Mouse (Mus musculus) heart, embryonic 14.5 days (tissue): Measurements from ENCODE around the gene Cs. TPM values are rescaled to one million over a fixed set of nuclear protein-coding genes. Genes with fewer than 3 reads are reported as not detected.

ENCODE experiments used
- ATAC-seq: fragments of 200-750 bp; cut with Nextera tagmentation; 2 replicates; pipeline ENCODE4 v1.8.0; 2017; ENCODE audit warnings: low read depth, moderate TSS enrichment; ENCODE audit not compliant: insufficient number of reproducible peaks, insufficient read depth, low FRiP score
- H3K27ac ChIP-seq, 2 experiments: fragments of 200-500 bp in 1 of 2; fragments of 300-500 bp in 1 of 2; sonication (generic) in 1 of 2; replicated peaks in 1 of 2; 2 replicates each; pipeline ENCODE4 v1.5.1; 2012 to 2014; ENCODE audit warnings: low read depth in 2 of 2, low read length in 2 of 2, control low read depth in 1 of 2, mild to moderate bottlenecking in 1 of 2, mixed read lengths in 1 of 2; ENCODE audit not compliant: control insufficient read depth in 1 of 2, insufficient read depth in 1 of 2
- H3K27me3 ChIP-seq: fragments of 300-500 bp; sonication (generic); 2 replicates; pipeline ENCODE4 v1.6.1; 2014; ENCODE audit warnings: mild to moderate bottlenecking, low read length, control low read depth; ENCODE audit not compliant: control insufficient read depth, insufficient read depth
- H3K36me3 ChIP-seq: fragments of 300-500 bp; sonication (generic); 2 replicates; pipeline ENCODE4 v1.6.1; 2014; ENCODE audit warnings: mild to moderate bottlenecking, control low read depth, low read length, mixed read lengths; ENCODE audit not compliant: control insufficient read depth, insufficient read depth
- H3K4me1 ChIP-seq, 2 experiments: fragments of 200-500 bp in 1 of 2; fragments of 300-500 bp in 1 of 2; sonication (generic) in 1 of 2; 2 replicates each; pipeline ENCODE4 v1.6.1; 2012 to 2014; ENCODE audit warnings: low read length in 2 of 2, control low read depth in 1 of 2, mixed read lengths in 1 of 2; ENCODE audit not compliant: control insufficient read depth in 2 of 2, insufficient read depth in 2 of 2
- H3K4me2 ChIP-seq: fragments of 300-500 bp; sonication (generic); 2 replicates; pipeline ENCODE4 v1.6.1; 2014; ENCODE audit warnings: mild to moderate bottlenecking, low read length
- H3K4me3 ChIP-seq, 2 experiments: fragments of 200-500 bp in 1 of 2; fragments of 300-500 bp in 1 of 2; sonication (generic) in 1 of 2; 2 replicates each; pipeline ENCODE4 v1.5.1; 2012 to 2014; ENCODE audit warnings: low read length in 2 of 2, mild to moderate bottlenecking in 2 of 2, control low read depth in 1 of 2, low read depth in 1 of 2, moderate library complexity in 1 of 2; ENCODE audit not compliant: control insufficient read depth in 1 of 2, insufficient read depth in 1 of 2
- H3K9ac ChIP-seq: fragments of 300-500 bp; sonication (generic); 2 replicates; pipeline ENCODE4 v1.6.1; 2014; ENCODE audit warnings: mild to moderate bottlenecking, low read length
- H3K9me3 ChIP-seq: fragments of 300-500 bp; sonication (generic); 2 replicates; pipeline ENCODE4 v1.6.1; 2016; ENCODE audit warnings: low read length, control low read depth; ENCODE audit not compliant: control insufficient read depth
- WGBS: fragments of 180-500 bp; shearing (Covaris S2); extraction: QIAGEN DNeasy Blood & Tissue Kit; methylation state at CpG from one replicate; pipeline ENCODE4 v1.1.7; 2014; 5-methylcytosine and 5-hydroxymethylcytosine counted together
- microRNA-seq: library from miRNA; unstranded; fragments of <30 nt; microRNA quantifications from one replicate; pipeline ENCODE4, GENCODE M21; 2016
- polyA plus RNA-seq: library from polyadenylated mRNA; unstranded; fragments of >200 nt; fragmentation: Nextera tagmentation; extraction: Ambion mirVana; gene quantifications from 2 replicates; pipeline ENCODE4 v1.2.1, GENCODE M21; 2014

Gene Cs
- polyA plus RNA-seq, 1 experiment from 2014 or later: 493 TPM

- Histone ChIP-seq H3K9ac (peak overlapping the region; percentile 73), H3K4me2 (peak overlapping the region; percentile 94), H3K27me3 (no peaks in the 10 kb centered on the region), H3K36me3 (peaks cover 48% of the 10 kb centered on the region), H3K27ac (peak overlapping the region; percentile 68 to 92), H3K9me3 (no peaks in the 10 kb centered on the region), H3K4me3 (peak overlapping the region; percentile 36 to 82), H3K4me1 (peaks cover 10 to 30% of the 10 kb centered on the region in 2 experiments)
- ATAC-seq: no peak
- 24% methylated on average over 4 of the region's 4 CpGs for WGBS
Observed at GRCm38 (mm10) chr10:128410560-128410845, 73.0 kb downstream of the Cs start.

DNA sequence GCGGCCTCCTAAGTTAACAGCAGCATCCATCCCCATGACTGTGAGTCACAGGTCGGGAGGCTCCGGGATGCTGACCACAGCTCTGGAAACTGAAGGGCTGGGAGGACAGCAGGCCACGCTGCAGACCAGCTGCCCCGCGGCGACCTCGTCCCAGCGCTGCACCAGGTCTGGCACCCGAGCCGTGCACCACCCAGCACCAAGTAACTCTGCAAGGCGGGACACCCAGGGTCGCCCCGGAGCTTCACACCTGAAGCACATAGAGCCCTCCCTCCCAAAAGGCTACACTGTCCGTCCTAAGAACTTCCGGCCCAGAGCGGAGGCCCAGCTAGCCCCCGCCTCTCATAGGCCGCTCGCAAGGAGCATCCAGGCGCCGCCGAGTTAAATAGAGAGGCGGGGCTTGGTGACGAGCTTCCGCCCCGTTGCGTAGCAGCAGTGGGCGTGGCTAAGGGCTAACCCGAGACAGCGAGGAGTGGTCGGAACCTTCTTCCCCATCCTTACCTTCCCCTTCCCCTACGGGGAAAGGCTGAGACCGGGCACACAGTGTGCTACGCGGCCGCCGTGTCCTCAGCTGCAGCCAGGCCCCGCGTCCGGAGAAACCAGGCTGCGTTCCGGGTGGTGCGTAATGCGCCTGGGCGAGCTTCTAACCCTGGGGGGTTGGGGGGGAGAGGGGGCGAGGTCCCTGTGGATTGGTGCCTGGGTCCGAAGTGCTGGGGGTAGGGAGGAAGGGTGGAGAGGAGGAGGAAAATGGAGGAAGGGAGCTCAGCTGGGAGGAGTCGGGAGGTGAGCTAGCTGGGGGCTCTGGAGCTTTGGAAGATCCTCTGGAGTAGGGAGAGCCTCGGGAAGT is 73.9 kb downstream of the Cs start, which contains the start of the genes Nabp2 and Rnf41:
Gene Nabp2, minus strand, starts transcription at position 282 of the 844 bp plus-strand sequence.
Gene Rnf41, plus strand, starts transcription at position 447 of the 844 bp plus-strand sequence.
- Histone ChIP-seq H3K9ac (peak within 1 kb of the TSS; percentile 73), H3K27ac (peak within 1 kb of the TSS; percentile 78 to 92), H3K36me3 (peaks cover 48% of the 10 kb centered on the region), H3K4me2 (peak within 1 kb of the TSS; percentile 94), H3K4me1 (peaks cover 10 to 30% of the 10 kb centered on the region in 2 experiments), H3K27me3 (no peaks in the 10 kb centered on the region), H3K9me3 (no peaks in the 10 kb centered on the region), H3K4me3 (peak within 1 kb of the TSS; percentile 80 to 82)
- WGBS: under 1% methylated on average over 50 of the region's 50 CpGs
- ATAC-seq: peak; percentile 86

- Histone ChIP-seq H3K36me3 (peaks cover 49% of the 10 kb centered on the region), H3K4me3 (peak overlapping the region; percentile 80 to 82), H3K27me3 (no peaks in the 10 kb centered on the region), H3K4me2 (peak overlapping the region; percentile 94), H3K9ac (peak overlapping the region; percentile 73), H3K4me1 (peaks cover 10 to 30% of the 10 kb centered on the region in 2 experiments), H3K27ac (peak overlapping the region; percentile 72 to 92), H3K9me3 (no peaks in the 10 kb centered on the region)
- no peak for ATAC-seq
- WGBS: under 1% methylated on average over 14 of the region's 14 CpGs
Observed at GRCm38 (mm10) chr10:128412055-128412381, 74.5 kb downstream of the Cs start.

Small RNA genes within 50 kb of the gene (microRNA-seq; reads per million reads assigned to microRNA genes)
- not detected for gene Gm25361
- not detected for gene Gm26308
- gene Mir6914: not detected
- 1.1 reads per million for gene Mir6915

Other genes with a start within 250 kb of the Cs start
- 13.3 and 17.2 TPM in 2 replicates for gene Baz2a, start 246.2 kb upstream of the Cs start, polyA plus RNA-seq
- 32.3 and 32.6 TPM in 2 replicates for gene Rbms2, start 157.4 kb upstream of the Cs start, polyA plus RNA-seq
- 0.54 and 1.1 TPM in 2 replicates for gene Gls2, start 143.3 kb upstream of the Cs start, polyA plus RNA-seq
- gene Spryd4, start 125.9 kb upstream of the Cs start, polyA plus RNA-seq: 44.2 and 47.6 TPM in 2 replicates
- not detected in 2 replicates for gene Mip, start 111.9 kb upstream of the Cs start, polyA plus RNA-seq
- gene Timeless, start 105.7 kb upstream of the Cs start, polyA plus RNA-seq: 23.6 and 25.2 TPM in 2 replicates
- 0.15 TPM in 1 of 2 replicates, not detected in the other for gene Apon, start 83.6 kb upstream of the Cs start, polyA plus RNA-seq
- gene Apof, start 69.1 kb upstream of the Cs start, polyA plus RNA-seq: not detected in 2 replicates
- 10.0 and 10.9 TPM in 2 replicates for gene Stat2, start 67.2 kb upstream of the Cs start, polyA plus RNA-seq
- gene Il23a, start 39.0 kb upstream of the Cs start, polyA plus RNA-seq: 3.3 and 4.3 TPM in 2 replicates
- 28.8 and 29.6 TPM in 2 replicates for gene Pan2, start 34.4 kb upstream of the Cs start, polyA plus RNA-seq
- 213 and 243 TPM in 2 replicates for gene Cnpy2, start 15.3 kb upstream of the Cs start, polyA plus RNA-seq
- 23.5 TPM in 2 replicates for gene Coq10a, start 31.3 kb downstream of the Cs start, polyA plus RNA-seq
- gene Ankrd52, start 39.4 kb downstream of the Cs start, polyA plus RNA-seq: 7.9 and 9.9 TPM in 2 replicates
- gene Slc39a5, start 63.5 kb downstream of the Cs start, polyA plus RNA-seq: not detected in 2 replicates
- gene Nabp2, start 73.8 kb downstream of the Cs start, polyA plus RNA-seq: 64.5 and 66.6 TPM in 2 replicates
- 23.7 and 24.6 TPM in 2 replicates for gene Rnf41, start 73.9 kb downstream of the Cs start, polyA plus RNA-seq
- gene Smarcc2, start 121.5 kb downstream of the Cs start, polyA plus RNA-seq: 62.4 and 63.7 TPM in 2 replicates
- gene Myl6, start 156.4 kb downstream of the Cs start, polyA plus RNA-seq: 1,060 and 1,246 TPM in 2 replicates
- 5.0 and 5.5 TPM in 2 replicates for gene Myl6b, start 161.0 kb downstream of the Cs start, polyA plus RNA-seq
- 17.3 and 17.8 TPM in 2 replicates for gene Esyt1, start 188.1 kb downstream of the Cs start, polyA plus RNA-seq
- gene Zc3h10, start 210.0 kb downstream of the Cs start, polyA plus RNA-seq: 7.3 and 8.2 TPM in 2 replicates
- 2,755 and 3,168 TPM in 2 replicates for gene Rpl41, start 211.6 kb downstream of the Cs start, polyA plus RNA-seq
- 123 TPM in 2 replicates for gene Pa2g4, start 228.3 kb downstream of the Cs start, polyA plus RNA-seq